Comparison of ENCODE assay signal across 8 mouse cellular contexts in the genomic region with DNA sequence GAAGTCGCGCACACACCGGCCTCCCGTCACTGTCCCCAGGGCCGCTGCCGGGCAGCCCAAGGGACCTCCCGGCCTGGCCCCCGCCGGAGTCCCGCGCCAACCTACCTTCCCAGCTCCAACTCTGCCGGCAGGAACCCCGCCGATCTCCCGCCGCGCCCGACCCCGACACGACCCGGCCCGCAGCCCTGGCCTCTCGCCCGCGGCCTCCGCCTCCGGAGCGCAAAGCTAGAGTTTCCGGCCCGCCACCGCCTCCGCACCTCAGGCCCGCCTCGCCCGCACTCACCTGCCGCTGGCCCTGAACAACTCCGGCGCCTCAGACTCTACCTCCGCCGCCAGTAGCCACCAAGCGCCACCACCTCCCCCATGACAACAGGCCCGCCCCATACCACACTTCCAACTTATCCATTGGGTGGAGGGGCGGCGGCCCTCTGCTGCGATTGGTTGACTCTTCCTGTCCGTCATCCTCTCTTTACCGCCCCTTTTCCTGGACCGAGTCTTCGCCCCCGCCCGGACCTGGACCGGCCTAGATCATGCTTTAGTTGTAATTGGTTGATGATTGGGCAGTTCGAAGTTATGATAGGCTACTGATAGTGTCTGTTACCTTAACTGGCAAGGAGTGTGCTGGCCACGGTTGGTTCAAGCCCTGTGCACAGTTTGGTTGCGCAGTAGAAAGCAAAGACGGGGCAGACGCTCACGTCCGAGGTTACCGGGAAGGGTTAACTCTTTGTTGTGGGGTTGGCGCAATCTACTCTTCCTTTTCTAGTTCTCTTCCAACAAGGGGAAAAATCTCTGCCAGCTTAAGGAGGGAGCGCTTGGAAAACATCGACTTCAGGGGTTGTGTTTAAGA. TPM values are rescaled to one million over a fixed set of nuclear protein-coding genes. Genes with fewer than 3 reads are reported as not detected.
DNase-seq lines count a peak whose midpoint lies in the region; ATAC-seq lines count a peak whose summit lies in the region.

A gene (minus strand): TSS at position 400 of the 847 bp plus-strand sequence.

- no peaks in the 10 kb centered on the region for H3K36me3 ChIP-seq in hindbrain, embryonic 11.5 days (ENCODE audit: control insufficient read depth, insufficient read depth, low read length)

- H3K9ac ChIP-seq in hindbrain, embryonic 11.5 days (ENCODE audit: low read depth, low read length): peak within 1 kb of the TSS; percentile 90

- peak; percentile 100 for ATAC-seq in hindbrain, embryonic 11.5 days (ENCODE audit: low FRiP score)

- peak; percentile 100 for DNase-seq in Muller cell, postnatal 12 days (ENCODE audit: inconsistent ontology term)
- peak; percentile 100 for DNase-seq in cerebellum, adult 9-11 months
- peak; percentile 99 for DNase-seq in frontal cortex, adult 2 months (ENCODE audit: extremely low spot score in 1 of 2, low spot score in 1 of 2)
- peak; percentile 98 for DNase-seq in hindbrain, embryonic 11.5 days (ENCODE audit: low spot score)
- DNase-seq in layer of hippocampus, postnatal 10 days (ENCODE audit: low spot score in 2 of 2): peak; percentile 98
- peak; percentile 99 for DNase-seq in lung, postnatal 10 days
- DNase-seq in ovary, postnatal 36 days (ENCODE audit: low spot score): peak; percentile 97
- peak; percentile 97 for DNase-seq in thymus, postnatal 25 days

- under 1% methylated on average over 57 of the region's 63 CpGs for WGBS in hindbrain, embryonic 11.5 days

- H3K27me3 ChIP-seq in hindbrain, embryonic 11.5 days (ENCODE audit: control insufficient read depth, insufficient read depth, low read length): no peaks in the 10 kb centered on the region

- peaks cover 5% of the 10 kb centered on the region; the same call in 1 of the 2 replicates for H3K4me1 ChIP-seq in hindbrain, embryonic 11.5 days (replicated peaks; ENCODE audit: control insufficient read depth, insufficient read depth, low read length)

- H3K9me3 ChIP-seq in hindbrain, embryonic 11.5 days (ENCODE audit: control insufficient read depth, low read length): no peaks in the 10 kb centered on the region

- peak within 1 kb of the TSS; percentile 81 for H3K27ac ChIP-seq in hindbrain, embryonic 11.5 days (ENCODE audit: low read depth, low read length)

- peak within 1 kb of the TSS; percentile 76 for H3K4me2 ChIP-seq in hindbrain, embryonic 11.5 days (replicated peaks; ENCODE audit: low read depth, low read length)

- peak within 1 kb of the TSS; percentile 97 for H3K4me3 ChIP-seq in hindbrain, embryonic 11.5 days (ENCODE audit: low read depth, low read length)

RNA-seq across cellular contexts. Expression of the gene that starts here (rescaled TPM):
- polyA plus RNA-seq in frontal cortex, adult 2 months (2012; rRNA removed): 71.7 and 73.3 TPM in 2 replicates
- 27.5 and 31.0 TPM in 2 replicates for polyA plus RNA-seq in hindbrain, embryonic 11.5 days (2014; fragmentation: Nextera tagmentation; extraction: Ambion mirVana)
- 10 to 100 TPM; 21.4 to 23.6 TPM for total RNA-seq in layer of hippocampus, postnatal 10 days (2021)

Comparison
In these comparisons a context has a peak if more than half of its experiments do, and no peak if none do; other contexts are left out.
1. Peak in every context shown above with its lines: DNase-seq, ATAC-seq, H3K4me3 ChIP-seq and H3K27ac ChIP-seq.